Mouse (Mus musculus) Muller cell, postnatal 12 days (primary cell): Measurements from ENCODE around the gene Boll.

Experiments
- DNase-seq: peaks from one replicate; pipeline ENCODE4 v3.0.0-alpha.2; 2015; ENCODE audit errors: inconsistent ontology term

Gene Boll

DNA sequence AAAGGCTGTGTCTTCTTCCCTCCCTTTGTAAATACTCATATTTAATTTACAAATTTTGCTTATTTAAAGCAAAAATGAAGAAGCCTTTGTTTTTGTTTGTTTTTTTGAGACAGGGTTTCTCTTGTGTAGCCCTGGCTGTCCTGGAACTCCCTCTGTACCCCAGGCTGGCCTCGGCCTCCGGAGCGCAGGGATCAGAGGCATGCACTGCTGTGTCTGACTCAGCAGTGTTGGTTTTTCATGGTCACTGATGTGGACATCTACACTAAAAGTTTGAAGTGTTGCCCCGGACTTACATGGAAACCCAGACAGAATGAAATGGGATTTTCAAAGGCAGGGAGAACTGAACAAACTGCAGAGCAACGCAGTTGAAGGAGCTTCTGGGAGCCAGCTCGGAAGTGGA is 155.7 kb downstream of the Boll start:
- DNase-seq, result no peak

DNA sequence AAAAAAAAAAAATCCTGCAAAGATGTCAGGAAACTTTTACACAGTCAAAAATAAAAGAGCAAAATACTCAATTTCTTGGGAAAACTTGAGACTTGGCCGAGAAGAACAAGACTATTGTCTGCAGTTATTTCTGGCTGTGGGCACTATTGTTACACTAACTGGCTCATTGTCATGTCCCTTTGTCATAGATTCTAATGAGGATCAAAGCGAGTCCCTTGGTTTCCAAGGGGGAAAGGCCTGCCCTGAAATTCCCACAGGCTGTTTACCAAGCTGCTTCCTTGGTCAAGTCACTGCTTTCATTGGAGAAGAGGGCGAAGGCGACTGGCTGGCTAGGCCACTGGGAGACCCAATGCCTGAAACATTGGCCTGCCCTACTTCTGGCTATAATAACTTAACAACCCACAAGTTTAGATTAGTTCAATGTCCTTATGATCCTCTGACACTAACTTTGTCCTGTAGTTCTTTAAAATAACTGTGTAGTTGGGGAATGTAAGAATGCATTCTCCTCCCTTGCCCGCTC is 157.4 kb downstream of the Boll start:
- peak; percentile 54 for DNase-seq

- DNase-seq, result peak; percentile 97
Measured at GRCm38 (mm10) chr1:55201850-55202752, 161.2 kb downstream of the Boll start.

DNA sequence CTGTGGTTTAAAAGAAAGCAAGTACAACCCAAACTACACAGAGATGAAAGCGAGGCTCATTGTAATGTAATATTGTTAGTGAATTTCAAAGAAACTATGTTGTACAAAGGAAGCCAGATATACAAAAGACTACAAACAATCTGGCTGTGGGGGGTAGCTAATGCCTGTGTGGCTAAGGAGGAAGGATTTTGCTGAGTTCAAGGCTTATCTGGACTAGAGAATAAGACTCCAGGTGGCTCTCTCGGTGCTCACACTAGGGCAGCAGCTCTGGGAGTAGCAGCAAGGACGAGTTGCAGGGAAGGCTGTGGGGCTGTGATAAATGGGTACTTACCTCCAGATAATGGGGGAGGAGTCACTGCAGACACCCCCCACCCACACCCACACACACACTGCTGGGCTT is 164.6 kb downstream of the Boll start:
- no peak for DNase-seq
